Mouse (Mus musculus): Measurements from ENCODE around the gene Rps24.
"Not testable (repeated sequence)": the region's sequence is repeated elsewhere in the genome, so short reads cannot be mapped to it uniquely, and the experiment has no call there.

The Rps24 gene

DNA sequence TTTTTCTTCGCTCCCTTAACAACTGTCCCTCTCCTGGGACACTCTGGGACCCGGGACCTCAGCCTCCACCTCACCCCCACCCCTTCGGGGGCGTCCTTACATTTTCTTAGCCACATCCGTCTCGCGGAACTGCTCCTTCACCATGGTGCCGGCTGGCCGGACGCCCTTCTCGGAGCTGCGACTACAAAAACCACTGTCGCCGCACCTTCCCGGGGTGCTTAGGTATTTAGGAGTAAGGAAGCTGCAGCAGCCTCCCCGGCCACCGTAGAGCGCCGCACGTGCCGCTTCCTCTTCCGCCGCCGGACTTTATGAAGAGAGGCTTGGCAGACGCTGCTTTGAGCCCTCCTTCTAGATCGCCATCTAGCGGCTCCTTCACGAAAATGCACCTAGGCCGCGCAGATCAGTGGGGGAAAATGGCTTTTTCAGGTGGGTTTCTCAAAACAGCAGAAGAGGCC is at the start of gene Rps24, which contains the start of gene Polr3a:
TSS of gene Rps24 (plus strand) at position 353 of the 455 bp plus-strand sequence.
TSS of gene Polr3a (minus strand) at position 286 of the 455 bp plus-strand sequence.
- peak; percentile 93 to 95 for DNase-seq

GRCm38 (mm10) chr14:24443529-24443928 is 43.4 kb upstream of the Rps24 start:
- not testable (repeated sequence) for DNase-seq

- no peak for DNase-seq
Measured at GRCm38 (mm10) chr14:24458191-24458590, 28.7 kb upstream of the Rps24 start.

GRCm38 (mm10) chr14:24468806-24469205 is 18.1 kb upstream of the Rps24 start:
- DNase-seq: no peak

- DNase-seq: peak; percentile 39 to 41
Measured at GRCm38 (mm10) chr14:24486241-24486767, 621 bp upstream of the Rps24 start.

DNA sequence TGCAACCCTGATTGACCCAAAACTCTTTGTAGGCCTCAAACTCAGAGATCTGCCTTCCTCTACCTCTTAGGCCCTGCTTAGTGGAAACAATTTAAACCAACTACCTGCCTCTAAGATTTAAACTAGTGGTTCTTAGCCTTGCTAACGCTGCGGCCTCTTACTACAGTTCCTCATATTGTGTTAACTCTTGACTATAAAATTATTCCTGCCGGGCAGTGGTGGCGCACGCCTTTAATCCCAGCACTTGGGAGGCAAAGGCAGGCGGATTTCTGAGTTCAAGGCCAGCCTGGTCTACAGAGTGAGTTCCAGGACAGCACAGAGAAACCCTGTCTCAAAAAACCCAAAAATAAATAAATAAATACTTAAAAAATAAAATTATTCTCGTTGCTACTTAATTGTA is 2.8 kb downstream of the Rps24 start:
- DNase-seq: not testable (repeated sequence)

DNA sequence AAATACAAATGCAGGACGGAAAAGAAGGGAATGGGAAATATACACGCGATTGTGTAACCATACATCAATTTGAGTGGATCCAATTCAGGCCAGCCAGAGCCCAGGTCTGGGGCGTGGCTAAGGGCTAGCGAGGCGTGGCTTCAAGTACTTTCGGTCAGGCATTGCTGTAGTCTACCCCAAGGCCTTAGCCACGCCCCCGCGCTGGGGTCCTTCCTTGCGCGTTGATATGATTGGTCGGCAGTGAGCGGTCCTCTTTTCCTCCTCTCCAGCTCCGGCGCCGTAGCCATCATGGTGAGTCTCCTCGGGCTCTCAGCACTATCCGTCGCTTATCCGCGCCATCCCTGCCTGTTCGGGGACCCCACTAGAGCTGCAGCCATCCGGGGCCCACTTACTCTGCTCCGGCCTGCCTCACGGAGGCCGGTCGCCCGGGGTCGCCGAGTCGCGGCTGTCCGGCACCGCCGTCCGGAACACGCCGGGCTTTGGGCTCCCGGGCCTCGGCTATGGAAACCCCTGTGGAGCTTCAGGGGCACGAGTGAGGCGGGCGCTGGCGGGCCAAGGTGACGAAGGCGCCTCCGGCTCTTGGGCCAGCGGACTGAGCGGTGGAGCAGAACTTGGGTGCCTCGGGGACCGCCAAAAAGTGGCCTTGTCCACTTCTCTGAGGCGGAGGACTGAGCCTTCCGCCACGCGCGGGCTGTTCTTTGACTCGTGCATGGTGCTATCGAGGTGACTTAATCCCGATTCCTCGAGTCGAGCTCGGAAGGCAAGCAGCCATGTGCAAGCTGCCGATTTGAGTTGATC is 3.7 kb downstream of the Rps24 start:
- DNase-seq: peak; percentile 95 to 98

DNA sequence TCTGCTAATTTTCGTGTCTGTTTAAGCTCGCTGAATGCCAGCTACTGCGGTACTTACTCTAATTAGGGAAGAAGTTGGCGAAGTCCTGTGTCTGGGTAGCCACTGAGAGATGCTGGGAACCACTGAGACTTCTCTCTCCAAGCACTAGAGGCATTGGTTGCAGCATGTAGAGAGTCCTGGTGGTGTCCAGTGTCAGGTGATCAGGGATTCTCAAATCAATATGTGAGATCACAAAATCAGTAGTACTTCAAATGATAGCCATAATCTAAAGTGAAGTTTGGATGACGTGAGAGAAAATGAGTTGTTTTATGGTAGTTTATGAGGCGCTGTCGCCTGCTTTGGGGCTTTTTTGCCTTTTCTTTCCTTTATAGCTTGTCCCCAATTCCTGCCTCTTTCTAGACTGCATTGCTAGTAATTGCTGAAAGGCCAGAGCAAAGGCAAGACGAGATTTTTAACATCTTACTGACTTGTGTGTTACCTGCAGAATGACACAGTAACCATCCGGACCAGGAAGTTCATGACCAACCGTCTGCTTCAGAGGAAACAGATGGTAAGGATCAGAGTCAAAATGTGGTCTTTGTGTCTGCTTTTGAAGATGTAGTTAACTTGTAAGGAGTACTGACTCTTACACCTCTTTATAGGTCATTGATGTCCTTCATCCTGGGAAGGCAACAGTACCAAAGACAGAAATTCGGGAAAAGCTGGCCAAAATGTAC is 4.5 kb downstream of the Rps24 start:
- DNase-seq: no peak

GRCm38 (mm10) chr14:24493256-24493655 is 6.3 kb downstream of the Rps24 start:
- DNase-seq: no peak

DNA sequence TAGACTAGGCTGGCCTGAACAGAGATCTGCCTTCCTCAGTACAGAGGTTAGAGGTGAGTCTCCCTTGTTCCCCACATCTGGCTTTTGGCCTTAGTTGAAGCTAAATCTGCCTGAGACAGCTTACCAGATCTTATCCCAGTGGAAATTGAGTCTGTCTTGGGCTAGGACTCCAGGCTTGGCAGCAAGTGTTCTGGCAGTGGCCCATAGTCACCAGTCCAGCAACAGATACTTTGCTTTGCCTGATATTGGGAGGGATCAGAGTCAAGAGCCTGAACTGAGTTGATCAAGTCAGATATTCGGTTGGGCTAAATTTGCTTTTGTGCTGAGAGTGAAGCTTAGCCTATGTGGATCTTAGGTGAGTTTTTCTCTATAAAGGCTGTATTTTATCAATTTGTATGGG is 9.6 kb downstream of the Rps24 start:
- no peak for DNase-seq

DNA sequence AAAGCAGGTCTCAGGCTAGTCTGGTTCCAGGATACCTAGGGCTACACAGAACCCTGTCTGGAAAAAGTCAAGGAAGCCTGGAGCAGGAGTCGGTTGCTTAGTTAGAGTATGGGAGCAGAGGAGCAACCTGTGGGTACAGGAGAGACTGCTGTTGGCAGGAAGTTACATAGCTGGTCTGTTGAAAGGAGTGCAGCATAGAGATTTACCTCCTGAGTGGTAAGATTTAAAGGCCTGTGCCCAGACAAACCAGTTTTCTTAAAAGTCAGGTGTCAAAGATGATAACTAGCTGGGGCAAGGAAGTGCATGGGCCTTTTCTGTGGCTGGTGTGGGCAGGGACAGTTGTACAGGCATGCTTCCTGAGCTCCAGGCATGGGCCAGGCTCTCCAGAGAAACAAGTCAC is 10.5 kb downstream of the Rps24 start:
- no peak for DNase-seq

- no peak for DNase-seq
Measured at GRCm38 (mm10) chr14:24498561-24499255, 11.8 kb downstream of the Rps24 start.

- DNase-seq: no peak
Measured at GRCm38 (mm10) chr14:24499478-24499877, 12.6 kb downstream of the Rps24 start.

DNA sequence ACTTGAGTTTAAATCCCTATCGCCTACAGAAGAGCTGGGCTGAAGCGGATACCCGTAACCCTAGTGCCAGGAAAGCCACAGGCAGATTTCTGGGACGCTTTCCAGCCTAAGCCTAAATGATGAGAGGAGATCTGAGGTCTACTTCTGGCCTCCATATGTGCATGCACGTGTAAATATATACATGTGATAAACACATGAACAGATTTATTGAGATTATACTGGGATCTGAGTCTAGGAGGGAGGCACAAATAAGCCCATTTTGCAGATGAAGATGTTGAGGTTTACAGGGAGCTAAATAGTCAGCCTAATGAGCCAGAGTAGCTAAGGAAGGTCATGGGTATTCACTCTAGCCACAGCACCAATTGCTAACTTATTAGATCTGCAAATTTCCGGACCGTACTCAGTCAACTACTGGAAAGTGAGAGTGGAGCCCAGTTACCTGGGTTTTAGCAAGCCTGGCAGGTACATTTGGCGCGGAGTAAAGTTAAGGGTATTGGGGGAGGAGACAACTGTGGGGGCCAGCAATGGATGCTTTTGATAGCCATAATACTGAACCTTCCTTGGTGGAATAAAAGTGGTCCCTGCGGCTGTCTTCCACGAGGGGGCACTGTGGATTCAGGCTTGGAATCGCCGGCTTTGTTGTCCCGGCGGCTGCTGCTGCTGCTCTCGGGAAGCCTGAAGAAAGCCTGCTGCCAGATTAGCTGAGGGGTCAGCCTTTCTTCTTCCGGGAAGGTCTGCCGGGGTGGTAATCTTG is 13.3 kb downstream of the Rps24 start:
- peak; percentile 59 to 76 for DNase-seq

- DNase-seq: no peak
Measured at GRCm38 (mm10) chr14:24500845-24501186, 13.9 kb downstream of the Rps24 start.

GRCm38 (mm10) chr14:24501256-24501655 is 14.3 kb downstream of the Rps24 start:
- DNase-seq: no peak

- no peak for DNase-seq
Measured at GRCm38 (mm10) chr14:24507452-24508069, 20.6 kb downstream of the Rps24 start.

DNA sequence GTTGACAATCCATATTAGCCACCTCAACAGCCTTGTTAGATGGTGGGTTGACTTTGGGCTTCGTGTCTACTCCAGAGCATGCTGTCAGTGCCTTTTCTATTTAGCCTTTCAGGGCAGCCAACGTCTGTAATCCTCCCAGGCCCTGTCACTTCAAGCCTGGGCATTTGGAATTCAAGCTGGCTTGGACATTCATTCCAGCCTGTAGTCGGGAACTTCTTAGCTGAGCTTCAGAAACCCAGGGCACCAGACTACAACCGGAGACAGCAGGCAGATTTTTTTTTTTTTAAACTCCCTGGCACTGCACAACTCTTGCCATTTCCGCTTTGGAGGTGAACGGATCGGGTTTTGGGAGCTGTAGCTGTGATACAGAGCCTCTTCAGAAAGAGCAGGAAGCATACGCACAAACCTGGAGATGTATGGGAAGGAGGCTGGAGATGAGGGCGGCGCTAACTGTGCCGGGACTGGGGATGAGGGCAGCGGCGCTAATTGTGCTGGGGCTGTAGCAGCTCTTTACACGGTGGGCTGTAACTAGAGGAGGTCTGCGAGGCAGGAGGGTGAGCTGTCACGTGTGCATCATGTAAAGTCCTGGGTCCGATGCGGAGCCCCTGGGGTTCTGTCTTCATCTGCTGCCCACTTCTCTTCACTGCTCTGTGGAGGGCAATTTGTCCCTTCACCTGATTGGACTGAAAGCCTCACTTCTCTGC is 21.3 kb downstream of the Rps24 start:
- no peak for DNase-seq

DNA sequence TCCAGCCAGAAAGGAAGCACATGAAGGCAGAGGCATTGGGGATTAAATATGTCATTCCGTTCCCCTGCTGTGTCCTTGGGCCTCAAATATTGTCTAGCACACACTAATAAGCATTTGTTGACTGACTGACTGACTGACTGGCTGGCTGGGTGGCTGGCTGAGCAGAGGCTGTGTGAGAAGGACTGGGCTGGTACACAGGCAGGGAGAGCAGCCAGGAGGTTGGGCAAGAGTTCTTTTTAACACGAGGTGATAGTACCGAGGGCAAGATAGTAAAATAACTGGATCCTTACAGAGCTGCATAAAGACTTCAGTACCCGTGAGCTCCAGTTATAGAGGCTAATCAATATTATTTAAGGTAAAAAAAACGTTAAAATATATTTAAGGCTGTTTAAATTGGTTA is 22.6 kb downstream of the Rps24 start:
- no peak for DNase-seq

DNA sequence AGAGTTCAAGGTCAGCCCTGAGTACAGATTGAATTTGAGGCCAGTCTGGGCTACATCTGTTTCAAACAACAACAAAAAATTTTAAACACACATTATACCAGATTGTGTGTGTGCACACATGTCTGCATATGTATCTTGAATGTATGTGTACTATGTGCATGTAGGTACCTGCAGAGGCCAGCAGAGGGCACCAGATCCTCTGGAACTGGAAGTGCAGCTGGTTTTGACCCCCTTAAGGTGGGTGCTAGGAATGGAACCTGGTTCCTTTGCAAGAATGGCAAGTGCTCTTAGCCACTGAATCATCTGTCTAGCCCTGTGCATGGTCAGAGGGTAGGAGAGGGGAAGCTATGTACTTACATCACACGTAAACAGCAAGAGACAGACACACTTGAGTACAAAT is 23.3 kb downstream of the Rps24 start:
- no peak for DNase-seq

- DNase-seq: no peak
Measured at GRCm38 (mm10) chr14:24510679-24511078, 23.8 kb downstream of the Rps24 start.

Data from kidney, adult 8-10 months (tissue).